Mouse (Mus musculus) heart, postnatal 0 days (tissue): ENCODE measurements around the gene Tnp1.

Experiments used
- CTCF ChIP-seq: IDR thresholded peaks from 2 replicates; pipeline ENCODE4 v1.5.1; 2016; ENCODE audit warnings: antibody characterized with exemption, control low read depth, low read depth
- EP300 ChIP-seq: IDR thresholded peaks from 2 replicates; pipeline ENCODE4 v1.6.1; 2016; ENCODE audit warnings: antibody characterized with exemption, low read depth

DNA sequence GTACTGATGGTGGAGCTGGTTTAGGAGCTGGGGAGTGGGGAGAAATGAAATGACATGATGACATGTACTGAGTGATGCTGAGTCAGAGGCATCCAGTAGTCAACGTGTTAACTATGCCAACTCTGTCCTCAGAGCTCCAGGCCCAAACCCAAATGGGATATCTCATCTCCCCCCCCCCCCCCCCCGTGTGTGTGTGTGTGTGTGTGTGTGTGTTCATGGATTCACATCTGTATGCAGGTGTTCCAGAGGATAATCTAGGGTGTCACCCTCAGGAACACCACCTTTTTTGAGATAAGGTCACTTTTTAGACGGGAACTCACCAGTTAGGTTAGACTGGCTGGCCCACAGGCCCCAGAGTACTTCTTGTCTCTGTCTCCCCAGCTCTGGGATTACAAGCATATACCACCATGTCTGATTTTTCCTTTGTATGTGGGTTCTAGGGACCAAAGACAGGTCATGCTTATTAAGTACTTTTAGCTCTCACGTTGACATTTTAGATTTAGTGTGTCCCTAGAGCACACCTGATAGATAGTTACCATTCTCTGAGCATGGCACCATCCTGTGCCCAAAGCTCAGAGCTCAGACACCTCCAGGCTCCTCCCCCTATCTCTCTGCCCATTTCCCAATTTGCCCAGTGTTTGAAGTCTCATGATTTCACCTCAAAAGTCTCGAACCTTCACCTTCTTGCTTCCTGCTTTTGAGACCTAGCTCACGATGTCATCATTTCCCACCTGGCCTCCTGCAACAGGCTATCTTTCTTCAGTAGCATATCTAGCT, 31.4 kb upstream of the Tnp1 start:
- TF ChIP-seq CTCF = no peak
- TF ChIP-seq EP300 = no peak
